Mouse (Mus musculus): ENCODE results near the gene Neu4. TPM values are rescaled to one million over a fixed set of nuclear protein-coding genes. Genes with fewer than 3 reads are reported as not detected.
"Not testable (repeated sequence)": the region's sequence is repeated elsewhere in the genome, so short reads cannot be mapped to it uniquely, and the experiment has no call there.

Gene Neu4
- polyA plus RNA-seq, 1 experiment, result not detected

- peaks cover 31% of the 10 kb centered on the region for H3K4me1 ChIP-seq (ENCODE audit: control insufficient read depth, insufficient read depth, low read length)
- TF ChIP-seq POLR2A (IDR thresholded peaks at IDR 0.05; ENCODE audit: borderline replicate concordance, low read depth, low read length) (no peak), CTCF (IDR thresholded peaks at IDR 0.05; ENCODE audit: low read depth, low read length) (no peak)
- H3K27ac ChIP-seq (ENCODE audit: insufficient read depth, low read depth, low read length), result peak overlapping the region; percentile 30; the same call in 1 of the 2 replicates
- H3K4me3 ChIP-seq (ENCODE audit: insufficient read depth, low read length), result no peak overlapping the region
Measured at GRCm38 (mm10) chr1:94053530-94054216, 33.4 kb downstream of the Neu4 start.

- H3K4me3 ChIP-seq (ENCODE audit: insufficient read depth, low read length), result no peak overlapping the region
- TF ChIP-seq POLR2A (IDR thresholded peaks at IDR 0.05; ENCODE audit: borderline replicate concordance, low read depth, low read length), result no peak
- no peak for TF ChIP-seq CTCF (IDR thresholded peaks at IDR 0.05; ENCODE audit: low read depth, low read length)
- peaks cover 33% of the 10 kb centered on the region for H3K4me1 ChIP-seq (ENCODE audit: control insufficient read depth, insufficient read depth, low read length)
- H3K27ac ChIP-seq (ENCODE audit: insufficient read depth, low read depth, low read length), result no peak overlapping the region
Measured at GRCm38 (mm10) chr1:94054481-94054880, 34.2 kb downstream of the Neu4 start.

- TF ChIP-seq POLR2A (IDR thresholded peaks at IDR 0.05; ENCODE audit: borderline replicate concordance, low read depth, low read length) (no peak), CTCF (IDR thresholded peaks at IDR 0.05; ENCODE audit: low read depth, low read length) (no peak)
- H3K4me1 ChIP-seq (ENCODE audit: control insufficient read depth, insufficient read depth, low read length), result peaks cover 33% of the 10 kb centered on the region
- no peak overlapping the region for H3K4me3 ChIP-seq (ENCODE audit: insufficient read depth, low read length)
- no peak overlapping the region for H3K27ac ChIP-seq (ENCODE audit: insufficient read depth, low read depth, low read length)
Measured at GRCm38 (mm10) chr1:94055966-94056365, 35.7 kb downstream of the Neu4 start.

DNA sequence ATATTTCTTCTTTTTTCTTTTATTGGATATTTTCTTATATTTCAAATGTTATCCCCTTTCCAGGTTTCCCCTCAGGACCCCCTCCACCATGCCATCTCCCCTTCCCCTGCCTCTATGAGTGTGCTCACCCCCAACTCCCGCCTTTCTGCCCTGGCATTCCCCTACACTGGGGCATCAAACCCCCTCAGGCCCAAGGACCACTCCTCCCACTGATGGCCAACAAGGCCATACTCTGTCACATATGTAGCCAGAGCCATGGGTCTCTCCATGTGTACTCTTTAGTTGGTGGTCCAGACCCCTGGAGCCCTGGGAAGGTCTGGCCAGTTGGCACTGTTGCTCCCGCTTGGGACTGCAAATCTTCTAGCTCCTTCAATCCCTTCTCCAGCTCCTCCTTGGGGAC lies 37.1 kb downstream of the Neu4 start:
- peaks cover 33% of the 10 kb centered on the region for H3K4me1 ChIP-seq (ENCODE audit: control insufficient read depth, insufficient read depth, low read length)
- no peak overlapping the region for H3K27ac ChIP-seq (ENCODE audit: insufficient read depth, low read depth, low read length)
- TF ChIP-seq POLR2A (IDR thresholded peaks at IDR 0.05; ENCODE audit: borderline replicate concordance, low read depth, low read length) (no peak), CTCF (IDR thresholded peaks at IDR 0.05; ENCODE audit: low read depth, low read length) (no peak)
- no peak overlapping the region for H3K4me3 ChIP-seq (ENCODE audit: insufficient read depth, low read length)

DNA sequence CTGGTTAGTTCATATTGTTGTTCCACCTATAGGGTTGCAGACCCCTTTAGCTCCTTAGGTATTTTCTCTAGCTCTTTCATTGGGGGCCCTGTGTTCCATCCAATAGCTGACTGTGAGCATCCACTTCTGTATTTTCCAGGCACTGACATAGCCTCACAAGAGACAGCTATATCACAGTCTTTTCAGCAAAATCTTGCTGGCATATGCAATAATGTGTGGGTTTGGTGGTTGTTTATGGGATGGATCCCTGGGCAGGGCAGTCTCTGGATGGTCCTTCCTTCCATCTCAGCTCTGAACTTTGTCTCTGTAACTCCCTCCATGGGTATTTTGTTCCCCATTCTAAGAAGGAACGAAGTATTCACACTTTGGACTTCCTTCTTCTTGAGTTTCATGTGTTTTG lies 38.0 kb downstream of the Neu4 start:
- not testable (repeated sequence) for H3K4me3 ChIP-seq (ENCODE audit: insufficient read depth, low read length)
- Histone ChIP-seq H3K27ac (ENCODE audit: insufficient read depth, low read depth, low read length) (peak overlapping the region; percentile 30; the same call in 1 of the 2 replicates), H3K4me1 (ENCODE audit: control insufficient read depth, insufficient read depth, low read length) (peaks cover 29% of the 10 kb centered on the region)

- TF ChIP-seq POLR2A (IDR thresholded peaks at IDR 0.05; ENCODE audit: borderline replicate concordance, low read depth, low read length) (no peak), CTCF (IDR thresholded peaks at IDR 0.05; ENCODE audit: low read depth, low read length) (no peak)
- Histone ChIP-seq H3K27ac (ENCODE audit: insufficient read depth, low read depth, low read length) (no peak overlapping the region), H3K4me3 (ENCODE audit: insufficient read depth, low read length) (no peak overlapping the region), H3K4me1 (ENCODE audit: control insufficient read depth, insufficient read depth, low read length) (peaks cover 6% of the 10 kb centered on the region)
Measured at GRCm38 (mm10) chr1:94074756-94075155, 54.5 kb downstream of the Neu4 start.

- TF ChIP-seq CTCF (IDR thresholded peaks at IDR 0.05; ENCODE audit: low read depth, low read length) (no peak), POLR2A (IDR thresholded peaks at IDR 0.05; ENCODE audit: borderline replicate concordance, low read depth, low read length) (no peak)
- Histone ChIP-seq H3K4me3 (ENCODE audit: insufficient read depth, low read length) (no peak overlapping the region), H3K27ac (ENCODE audit: insufficient read depth, low read depth, low read length) (no peak overlapping the region), H3K4me1 (ENCODE audit: control insufficient read depth, insufficient read depth, low read length) (peaks cover 6% of the 10 kb centered on the region)
Measured at GRCm38 (mm10) chr1:94076702-94077101, 56.5 kb downstream of the Neu4 start.

Other genes starting within 250 kb of the Neu4 start
- gene Dtymk, start 218.5 kb upstream of the Neu4 start, polyA plus RNA-seq (2012; ENCODE audit: insufficient read depth, insufficient read length, missing spikeins), result 36.8 and 46.8 TPM in 2 replicates
- 10.7 and 12.4 TPM in 2 replicates for gene Ing5, start 216.5 kb upstream of the Neu4 start, polyA plus RNA-seq (2012; ENCODE audit: insufficient read depth, insufficient read length, missing spikeins)
- 16.2 and 20.8 TPM in 2 replicates for gene D2hgdh, start 195.5 kb upstream of the Neu4 start, polyA plus RNA-seq (2012; ENCODE audit: insufficient read depth, insufficient read length, missing spikeins)
- gene Gal3st2, start 159.1 kb upstream of the Neu4 start, polyA plus RNA-seq (2012; ENCODE audit: insufficient read depth, insufficient read length, missing spikeins), result not detected in 2 replicates
- gene Gal3st2b, start 102.1 kb upstream of the Neu4 start, polyA plus RNA-seq (2012; ENCODE audit: insufficient read depth, insufficient read length, missing spikeins), result not detected in 2 replicates
- 0.08 and 0.13 TPM in 2 replicates for gene Gal3st2c, start 29.9 kb upstream of the Neu4 start, polyA plus RNA-seq (2012; ENCODE audit: insufficient read depth, insufficient read length, missing spikeins)
- gene Pdcd1, start 32.1 kb downstream of the Neu4 start, polyA plus RNA-seq (2012; ENCODE audit: insufficient read depth, insufficient read length, missing spikeins), result not detected in 2 replicates

Measured in bone marrow macrophage, adult 2 months (primary cell).